Comparison of ENCODE assay signal across 9 mouse cellular contexts in genomic region chr11:55378371-55378770, GRCm38 (mm10). TPM values are rescaled to one million over a fixed set of nuclear protein-coding genes. Genes with fewer than 3 reads are reported as not detected.
DNase-seq lines count a peak whose midpoint lies in the region; ATAC-seq and TF ChIP-seq lines count a peak whose summit lies in the region.
"Had no signal": no experiment of that assay in that cellular context is flagged by ENCODE, and none has a peak within 500 bp of the region (broad histone marks: within the 10 kb centered on the region; RNA-seq: fewer than 3 reads in every experiment).

No protein-coding gene starts in this region.

- no peaks in the 10 kb centered on the region; the same call in 1 of the 2 replicates for H3K4me1 ChIP-seq in kidney, embryonic 16.5 days (ENCODE audit: insufficient read depth, low read length)
- H3K4me1 ChIP-seq in lung, embryonic 14.5 days (ENCODE audit: insufficient read depth): no peaks in the 10 kb centered on the region
- H3K4me1 ChIP-seq in stomach, postnatal 0 days (replicated peaks; ENCODE audit: control insufficient read depth, insufficient read depth): peaks cover 7% of the 10 kb centered on the region
- H3K4me1 ChIP-seq: midbrain, embryonic 12.5 days had no signal

- H3K9ac ChIP-seq in kidney, embryonic 16.5 days (replicated peaks; ENCODE audit: low read length): no peak overlapping the region
- H3K9ac ChIP-seq in lung, embryonic 14.5 days: no peak overlapping the region
- H3K9ac ChIP-seq in stomach, postnatal 0 days (ENCODE audit: low read length): no peak overlapping the region
- H3K9ac ChIP-seq: midbrain, embryonic 12.5 days had no signal

- H3K4me2 ChIP-seq in kidney, embryonic 16.5 days (replicated peaks; ENCODE audit: low read depth, low read length): no peak overlapping the region
- H3K4me2 ChIP-seq in lung, embryonic 14.5 days: no peak overlapping the region
- H3K4me2 ChIP-seq in stomach, postnatal 0 days (replicated peaks; ENCODE audit: low read depth): no peak overlapping the region
- H3K4me2 ChIP-seq: midbrain, embryonic 12.5 days had no signal

- no peak overlapping the region for H3K4me3 ChIP-seq in kidney, embryonic 16.5 days (ENCODE audit: low read length)
- H3K4me3 ChIP-seq in lung, embryonic 14.5 days (ENCODE audit: low read depth, low read length): no peak overlapping the region
- H3K4me3 ChIP-seq in stomach, postnatal 0 days (ENCODE audit: low read depth, low read length): no peak overlapping the region
- H3K4me3 ChIP-seq: midbrain, embryonic 12.5 days had no signal

- H3K9me3 ChIP-seq in kidney, embryonic 16.5 days (ENCODE audit: low read length): no peaks in the 10 kb centered on the region
- no peaks in the 10 kb centered on the region for H3K9me3 ChIP-seq in lung, embryonic 14.5 days (ENCODE audit: low read depth, low read length)
- H3K9me3 ChIP-seq in stomach, postnatal 0 days (ENCODE audit: control insufficient read depth, low read length): no peaks in the 10 kb centered on the region
- H3K9me3 ChIP-seq: midbrain, embryonic 12.5 days had no signal

- H3K36me3 ChIP-seq in kidney, embryonic 16.5 days (ENCODE audit: insufficient read depth, low read length): no peaks in the 10 kb centered on the region
- H3K36me3 ChIP-seq in lung, embryonic 14.5 days (ENCODE audit: insufficient read depth): no peaks in the 10 kb centered on the region
- no peaks in the 10 kb centered on the region for H3K36me3 ChIP-seq in stomach, postnatal 0 days (ENCODE audit: control insufficient read depth, insufficient read depth, low read length)
- H3K36me3 ChIP-seq: midbrain, embryonic 12.5 days had no signal

- no peak for TF ChIP-seq EP300 in stomach, postnatal 0 days (optimal IDR thresholded peaks at IDR 0.05)

- WGBS in kidney, embryonic 16.5 days: 45% methylated on average over 5 of the region's 5 CpGs
- 30% methylated on average over 5 of the region's 5 CpGs for WGBS in lung, embryonic 14.5 days
- 18% methylated on average over 5 of the region's 5 CpGs for WGBS in stomach, postnatal 0 days

- no peak overlapping the region for H3K27ac ChIP-seq in kidney, embryonic 16.5 days (ENCODE audit: low read length)
- H3K27ac ChIP-seq in lung, embryonic 14.5 days (ENCODE audit: low read depth): no peak overlapping the region
- no peak overlapping the region; the same call in 1 of the 2 replicates for H3K27ac ChIP-seq in stomach, postnatal 0 days (replicated peaks)
- H3K27ac ChIP-seq: midbrain, embryonic 12.5 days had no signal

- TF ChIP-seq CTCF in lung, embryonic 14.5 days (IDR thresholded peaks at IDR 0.05; ENCODE audit: low read depth): no peak
- TF ChIP-seq CTCF in stomach, postnatal 0 days (IDR thresholded peaks at IDR 0.05; ENCODE audit: low read depth): no peak

- peak; percentile 72 for ATAC-seq in kidney, embryonic 16.5 days (ENCODE audit: low FRiP score, low TSS enrichment)
- peak; percentile 90 for ATAC-seq in lung, embryonic 14.5 days (ENCODE audit: insufficient read depth)
- no peak; the same call in 1 of the 2 replicates for ATAC-seq in stomach, postnatal 0 days (ENCODE audit: low FRiP score, low TSS enrichment)

- no peaks in the 10 kb centered on the region for H3K27me3 ChIP-seq in kidney, embryonic 16.5 days (ENCODE audit: insufficient read depth, low read length)
- H3K27me3 ChIP-seq in lung, embryonic 14.5 days (ENCODE audit: insufficient read depth, low read length): no peaks in the 10 kb centered on the region
- no peaks in the 10 kb centered on the region for H3K27me3 ChIP-seq in stomach, postnatal 0 days (ENCODE audit: control insufficient read depth, insufficient read depth, low read length)
- H3K27me3 ChIP-seq: midbrain, embryonic 12.5 days had no signal

- DNase-seq in cerebellum, adult 11-12 months: peak; percentile 51
- DNase-seq in cerebellum, postnatal 36 days: no peak
- peak; percentile 38 for DNase-seq in ZHBTc4 (ENCODE audit: low read depth, low spot score)
- peak; percentile 57 to 85 for DNase-seq in gastrocnemius, postnatal 4 days (ENCODE audit: low spot score in 2 of 2)
- peak; percentile 91 for DNase-seq in lung, embryonic 14.5 days
- DNase-seq in stomach, postnatal 0 days (ENCODE audit: low spot score): peak; percentile 34
- DNase-seq in embryo, embryonic 10.5 days (ENCODE audit: low spot score): no peak

RNA-seq across cellular contexts. Expression of gene Fat2, which starts 42.0 kb away (rescaled TPM):
- under 1 TPM; 0.10 to 0.18 TPM for total RNA-seq in gastrocnemius, postnatal 4 days (2021)
- polyA plus RNA-seq in kidney, embryonic 16.5 days (2015; fragmentation: Nextera tagmentation; extraction: Ambion mirVana): 0.06 and 0.11 TPM in 2 replicates
- polyA plus RNA-seq in lung, embryonic 14.5 days (2014; fragmentation: Nextera tagmentation; extraction: Ambion mirVana): 0.29 and 0.53 TPM in 2 replicates
- polyA plus RNA-seq in stomach, postnatal 0 days (2015; fragmentation: Nextera tagmentation; extraction: Ambion mirVana): 0.61 and 0.69 TPM in 2 replicates

RNA-seq across cellular contexts. Expression of gene Sparc, which starts 44.6 kb away (rescaled TPM):
- 1,000 to 10,000 TPM; 2,207 to 2,385 TPM for total RNA-seq in gastrocnemius, postnatal 4 days (2021)
- polyA plus RNA-seq in kidney, embryonic 16.5 days (2015; fragmentation: Nextera tagmentation; extraction: Ambion mirVana): 1,474 and 1,572 TPM in 2 replicates
- polyA plus RNA-seq in lung, embryonic 14.5 days (2014; fragmentation: Nextera tagmentation; extraction: Ambion mirVana): 1,429 and 1,454 TPM in 2 replicates
- 1,616 and 1,849 TPM in 2 replicates for polyA plus RNA-seq in stomach, postnatal 0 days (2015; fragmentation: Nextera tagmentation; extraction: Ambion mirVana)

Comparison
In these comparisons a context has a peak if more than half of its experiments do, and no peak if none do; other contexts are left out.
1. DNase-seq: peak in cerebellum, adult 11-12 months (single experiment), ZHBTc4 (single experiment), gastrocnemius, postnatal 4 days (2 of 2), lung, embryonic 14.5 days (single experiment) and stomach, postnatal 0 days (single experiment); none in cerebellum, postnatal 36 days (0 of 2) and embryo, embryonic 10.5 days (single experiment).